Mouse (Mus musculus) fat pad, adult 2 months (tissue): ENCODE results near the gene Trappc2l.
"Not testable (repeated sequence)": the region's sequence is repeated elsewhere in the genome, so short reads cannot be mapped to it uniquely, and the experiment has no call there.

ENCODE experiments used
- DNase-seq: peaks from one replicate; pipeline ENCODE4 v3.0.0-alpha.2; 2011; ENCODE audit warnings: low read depth, low spot score; ENCODE audit errors: extremely low read depth

The Trappc2l gene

DNA sequence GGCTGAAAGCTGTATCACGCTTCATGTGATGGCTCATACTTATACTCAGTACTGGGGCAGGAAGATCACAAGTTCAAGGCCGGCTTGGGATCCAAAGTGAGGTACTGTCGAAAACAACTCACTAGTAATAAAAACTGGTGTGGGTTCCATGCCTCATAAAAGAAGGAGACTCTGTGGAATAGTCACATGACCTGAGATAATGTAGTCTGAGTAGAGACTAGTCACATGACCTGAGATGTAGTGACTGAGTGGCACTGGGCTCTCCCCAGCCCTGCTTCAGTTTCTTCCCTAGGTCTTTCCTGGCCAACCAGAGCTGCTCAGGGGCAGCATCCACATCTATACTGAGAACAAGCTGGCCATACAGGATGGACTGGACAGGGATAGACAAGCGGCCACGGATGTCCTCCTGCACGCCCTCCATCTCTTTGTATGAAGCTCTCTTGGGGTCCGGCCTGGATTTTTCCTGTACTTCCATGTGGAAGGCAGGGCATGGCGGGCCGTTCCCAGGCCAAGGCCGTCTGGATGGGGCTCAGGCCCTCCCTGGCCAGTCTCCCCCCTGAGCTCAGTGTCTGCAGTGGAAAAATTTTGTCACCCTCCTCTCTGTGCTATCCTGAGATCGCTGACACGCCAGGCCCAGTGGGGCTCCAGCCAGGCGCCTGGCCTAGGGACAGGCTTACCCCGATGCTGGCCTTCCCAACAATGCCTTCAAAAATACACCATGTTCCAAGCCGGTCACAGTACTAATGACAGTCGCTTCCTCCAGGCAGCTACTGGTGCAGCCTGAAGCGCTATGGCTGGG, 12.6 kb downstream of the Trappc2l start:
- DNase-seq, result no peak

GRCm38 (mm10) chr8:122624653-122625052, 13.2 kb downstream of the Trappc2l start:
- DNase-seq, result no peak

DNA sequence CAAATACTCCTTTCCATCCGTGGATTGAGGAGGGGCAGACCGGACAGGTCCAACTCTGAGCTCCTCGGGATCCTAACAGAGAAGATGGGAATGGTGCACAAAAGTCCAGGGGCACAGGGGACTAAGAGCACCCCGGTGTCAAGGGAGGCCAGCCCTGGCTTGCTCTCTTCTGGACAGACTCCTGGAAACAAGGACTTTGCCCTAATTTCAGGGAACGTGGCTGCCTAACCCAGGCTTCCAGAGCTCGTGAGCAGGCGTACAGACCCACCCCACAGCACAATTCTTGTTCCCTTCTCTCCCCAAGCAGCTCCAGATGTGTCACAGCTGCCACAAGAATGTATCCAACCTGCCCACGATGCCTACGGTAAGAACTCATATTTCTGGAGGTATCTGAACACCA, 14.4 kb downstream of the Trappc2l start:
- DNase-seq, result no peak

- no peak for DNase-seq
Measured at GRCm38 (mm10) chr8:122626896-122627295, 15.5 kb downstream of the Trappc2l start.

DNA sequence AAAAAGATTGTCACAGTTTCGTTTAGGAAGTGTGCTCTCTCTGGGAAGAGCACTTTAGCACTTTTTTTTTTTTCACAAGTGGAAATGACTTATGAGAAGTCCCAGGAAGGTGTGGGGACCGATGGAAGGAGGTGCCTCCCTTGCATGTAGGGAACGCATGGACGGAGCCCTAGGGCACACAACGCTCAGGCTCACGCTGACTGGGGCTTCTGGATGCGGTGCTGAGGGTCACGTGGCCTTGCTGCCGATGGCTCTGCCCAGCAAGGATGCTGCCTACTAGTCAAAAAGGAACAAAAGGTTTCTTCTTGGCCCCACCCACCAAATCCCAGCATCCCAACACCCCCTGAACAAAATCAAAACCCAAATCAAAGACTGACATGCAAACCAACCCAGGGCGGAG, 17.9 kb downstream of the Trappc2l start:
- no peak for DNase-seq

GRCm38 (mm10) chr8:122630696-122631095, 19.3 kb downstream of the Trappc2l start:
- no peak for DNase-seq

GRCm38 (mm10) chr8:122632134-122632533, 20.7 kb downstream of the Trappc2l start:
- DNase-seq, result not testable (repeated sequence)

DNA sequence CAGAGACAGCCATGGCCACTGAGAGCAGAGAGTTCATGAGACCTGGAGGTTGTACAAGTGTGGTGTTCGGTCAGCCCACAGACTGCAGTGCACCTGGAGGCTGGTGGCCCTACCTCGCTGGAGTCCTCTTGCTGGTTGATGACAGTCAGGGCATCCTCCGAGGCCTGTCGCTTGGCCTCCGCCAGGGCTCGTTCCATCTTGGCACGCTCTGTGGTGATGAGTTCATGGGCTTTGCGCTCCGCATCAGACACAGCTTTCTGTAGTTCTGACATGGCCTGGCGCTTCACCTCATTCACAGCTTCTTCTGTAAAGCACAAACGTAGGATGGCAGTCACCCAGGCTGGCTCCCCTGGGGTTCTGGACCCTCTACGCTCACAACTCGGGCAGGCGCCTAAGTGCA, 21.8 kb downstream of the Trappc2l start:
- DNase-seq, result no peak

DNA sequence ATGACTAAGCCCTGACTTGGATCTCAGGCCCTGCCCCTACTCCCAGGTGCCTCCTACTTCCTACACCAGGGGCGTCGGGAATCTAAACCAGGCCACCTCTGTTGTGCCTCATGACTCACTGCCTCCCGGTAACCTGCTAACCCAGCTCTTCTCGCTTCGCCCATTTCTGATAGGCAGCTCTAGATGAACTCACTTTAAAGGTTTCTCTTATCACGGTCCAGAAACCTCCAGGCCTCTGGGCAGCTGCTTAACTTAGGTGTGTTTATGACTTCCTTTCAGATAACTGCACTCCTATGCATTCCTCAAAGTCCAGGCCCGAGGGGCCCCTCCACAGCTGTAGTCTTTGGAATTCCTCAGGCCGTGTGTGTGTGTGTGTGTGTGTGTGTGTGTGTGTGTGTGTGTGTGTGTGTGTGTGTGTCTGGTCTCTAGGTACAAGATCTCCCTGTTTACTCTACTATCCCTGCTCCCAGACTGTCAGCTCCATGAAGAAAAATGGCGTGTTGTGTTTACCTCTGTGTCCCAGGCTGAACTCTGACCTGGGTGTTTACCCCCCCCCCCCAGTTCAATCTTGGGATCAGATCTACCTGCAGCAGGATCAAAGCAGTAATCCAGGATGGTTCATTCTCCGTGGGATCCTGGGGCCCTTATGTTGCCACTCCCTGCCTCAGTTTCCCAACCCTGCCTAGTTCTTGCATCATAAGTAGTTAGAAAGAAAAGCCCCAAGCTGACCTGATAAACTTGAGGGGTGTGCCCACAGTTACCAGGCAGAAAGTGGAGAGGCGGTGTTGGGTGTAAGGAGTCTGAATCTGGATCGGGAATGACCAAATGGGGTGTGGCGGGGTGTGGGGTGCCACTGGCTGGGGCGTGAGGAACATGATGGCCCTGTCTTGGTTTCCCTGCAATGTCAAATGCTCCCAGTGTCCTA, 24.7 kb downstream of the Trappc2l start:
- no peak for DNase-seq

DNA sequence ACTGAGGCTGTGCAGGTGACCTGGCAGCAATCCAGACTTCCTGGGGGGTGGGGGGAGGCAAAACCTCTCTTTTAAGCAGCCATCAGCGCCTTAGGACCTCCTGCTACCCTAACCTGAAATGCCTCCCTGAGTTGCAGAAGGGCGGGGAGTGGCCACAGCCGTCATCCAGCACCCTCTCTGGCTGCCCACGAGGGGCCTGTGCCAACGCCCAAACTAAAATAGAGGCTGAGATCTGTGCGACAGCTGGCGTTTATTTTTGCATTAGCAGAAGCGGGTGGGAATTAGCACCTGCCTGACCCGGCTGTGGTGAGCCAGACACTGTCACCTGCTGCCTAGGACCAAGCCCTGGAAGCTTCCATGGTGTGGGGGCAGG, 25.3 kb downstream of the Trappc2l start:
- DNase-seq, result no peak

GRCm38 (mm10) chr8:122637230-122637629, 25.8 kb downstream of the Trappc2l start:
- DNase-seq, result no peak

DNA sequence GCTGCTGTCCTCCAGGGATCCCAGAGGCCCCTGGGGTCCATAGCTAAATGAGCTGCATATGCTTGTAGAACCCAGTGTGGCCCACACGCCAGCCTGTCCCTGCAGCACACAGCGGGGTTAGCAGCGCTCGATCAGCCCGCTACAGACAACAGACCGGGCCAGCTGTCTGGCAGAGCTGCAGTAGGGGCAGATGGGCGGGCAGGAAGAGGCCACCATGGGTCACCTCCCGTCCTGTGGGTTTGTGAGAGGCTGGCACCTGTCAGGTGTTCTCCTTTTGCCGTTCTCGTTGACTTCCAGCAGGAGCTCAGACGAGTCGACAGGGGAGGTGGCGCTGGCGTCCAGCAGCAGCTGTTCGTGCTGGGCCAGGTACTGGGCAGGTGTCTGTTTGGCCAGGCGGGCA, 27.2 kb downstream of the Trappc2l start:
- no peak for DNase-seq

GRCm38 (mm10) chr8:122639521-122640248, 28.2 kb downstream of the Trappc2l start:
- no peak for DNase-seq

DNA sequence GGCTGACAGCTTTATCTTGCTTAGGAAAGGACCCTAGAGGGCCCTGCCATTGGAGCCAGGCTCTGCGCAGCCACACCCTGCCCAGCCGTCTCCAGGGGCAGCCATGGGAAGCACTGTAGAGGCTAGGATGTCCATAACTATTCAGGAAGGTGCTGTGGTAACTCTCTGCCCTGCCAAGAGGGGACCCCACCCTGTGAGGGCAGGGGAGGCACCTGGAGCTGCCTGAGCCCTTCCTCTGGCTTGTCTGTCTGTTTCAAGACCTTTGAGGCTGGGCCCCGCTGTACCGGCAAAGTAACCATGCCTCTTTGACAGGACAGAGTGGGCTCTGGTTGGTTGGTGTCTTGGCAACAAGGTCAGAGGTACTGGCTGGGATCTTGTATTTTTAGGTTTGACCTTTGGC, 29.4 kb downstream of the Trappc2l start:
- DNase-seq, result no peak

DNA sequence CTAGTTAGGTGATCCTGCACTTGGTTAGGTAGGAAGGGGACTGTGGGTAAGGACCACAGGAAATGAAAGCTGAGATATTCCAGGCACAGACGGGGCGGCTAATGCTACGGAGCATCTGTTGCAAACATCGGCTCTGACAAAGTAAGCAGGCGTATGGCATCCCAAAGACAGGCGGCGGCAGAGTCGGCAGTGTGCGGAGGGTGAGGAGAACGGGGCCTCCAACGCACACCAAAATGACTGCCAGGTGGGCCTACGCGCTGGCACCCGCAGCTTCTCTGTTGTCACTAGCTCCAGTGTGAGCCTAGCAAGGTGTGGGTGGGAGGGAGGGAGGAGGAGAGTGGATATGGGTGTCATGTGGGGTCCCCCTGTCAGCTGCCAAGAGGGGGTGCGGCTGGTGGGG, 30.0 kb downstream of the Trappc2l start:
- DNase-seq, result no peak

GRCm38 (mm10) chr8:122642071-122642470, 30.6 kb downstream of the Trappc2l start:
- DNase-seq, result no peak

GRCm38 (mm10) chr8:122644175-122644954, 32.9 kb downstream of the Trappc2l start:
- DNase-seq, result no peak

DNA sequence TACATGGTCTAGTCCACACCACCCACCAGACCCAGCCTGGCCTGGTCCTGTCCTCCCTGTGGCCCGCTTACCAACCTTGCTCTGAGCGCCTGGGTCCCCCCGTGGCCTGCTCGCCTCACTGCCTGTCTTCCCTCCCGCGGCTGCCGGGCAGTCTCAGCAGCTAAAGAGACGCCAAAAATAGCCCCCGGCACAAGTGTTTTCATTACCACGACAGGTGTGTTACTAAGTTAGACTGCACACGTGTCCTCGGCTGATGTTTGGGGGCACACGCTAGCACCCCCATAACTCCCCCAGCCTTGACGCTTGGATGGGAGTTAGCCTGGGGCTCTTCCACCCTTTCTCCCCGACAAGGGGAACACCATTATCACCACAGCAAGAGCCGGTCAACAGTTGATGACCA, 34.9 kb downstream of the Trappc2l start:
- DNase-seq, result no peak

- no peak for DNase-seq
Measured at GRCm38 (mm10) chr8:122648192-122648970, 36.9 kb downstream of the Trappc2l start.
